Mouse (Mus musculus): ENCODE measurements around the gene Cdc25b. TPM values are rescaled to one million over a fixed set of nuclear protein-coding genes. Genes with fewer than 3 reads are reported as not detected.

Cdc25b gene
- polyA plus RNA-seq, 1 experiment from 2014 or later, result 33.6 TPM

GRCm38 (mm10) chr2:131143007-131143780, 43.6 kb upstream of the Cdc25b start:
- WGBS, result 67% methylated on average over 22 of the region's 22 CpGs
- Histone ChIP-seq H3K9ac (replicated peaks; ENCODE audit: low read depth, low read length) (no peak overlapping the region), H3K27ac (ENCODE audit: low read length) (no peak overlapping the region)

GRCm38 (mm10) chr2:131145121-131145520, 41.6 kb upstream of the Cdc25b start:
- Histone ChIP-seq H3K36me3 (ENCODE audit: control insufficient read depth, insufficient read depth) (peaks cover 16% of the 10 kb centered on the region), H3K4me2 (ENCODE audit: low read length) (no peak overlapping the region), H3K27ac (ENCODE audit: low read length) (no peak overlapping the region), H3K4me3 (replicated peaks; ENCODE audit: low read length) (no peak overlapping the region), H3K4me1 (replicated peaks; ENCODE audit: control insufficient read depth, insufficient read depth, low read length) (no peaks in the 10 kb centered on the region), H3K9me3 (ENCODE audit: control insufficient read depth, low read length) (no peaks in the 10 kb centered on the region), H3K27me3 (replicated peaks; ENCODE audit: control insufficient read depth, insufficient read depth, low read length) (no peaks in the 10 kb centered on the region), H3K9ac (replicated peaks; ENCODE audit: low read depth, low read length) (no peak overlapping the region)
- WGBS, result 73% methylated on average over 13 of the region's 13 CpGs
- ATAC-seq, result no peak

More at GRCm38 (mm10) chr2:131143007-131143780, 43.6 kb upstream of the Cdc25b start:
- Histone ChIP-seq H3K9me3 (ENCODE audit: control insufficient read depth, low read length) (no peaks in the 10 kb centered on the region), H3K4me2 (ENCODE audit: low read length) (no peak overlapping the region), H3K27me3 (replicated peaks; ENCODE audit: control insufficient read depth, insufficient read depth, low read length) (no peaks in the 10 kb centered on the region), H3K4me1 (replicated peaks; ENCODE audit: control insufficient read depth, insufficient read depth, low read length) (no peaks in the 10 kb centered on the region), H3K4me3 (replicated peaks; ENCODE audit: low read length) (no peak overlapping the region), H3K36me3 (ENCODE audit: control insufficient read depth, insufficient read depth) (peaks cover 12% of the 10 kb centered on the region)
- peak; percentile 5; the same call in 1 of the 2 replicates for ATAC-seq

- H3K4me2 ChIP-seq (ENCODE audit: low read length), result no peak overlapping the region
- peaks cover 16% of the 10 kb centered on the region for H3K36me3 ChIP-seq (ENCODE audit: control insufficient read depth, insufficient read depth)
- H3K27ac ChIP-seq (ENCODE audit: low read length), result no peak overlapping the region
- no peak for ATAC-seq
- H3K4me3 ChIP-seq (replicated peaks; ENCODE audit: low read length), result no peak overlapping the region
- no peaks in the 10 kb centered on the region for H3K4me1 ChIP-seq (replicated peaks; ENCODE audit: control insufficient read depth, insufficient read depth, low read length)
- no peaks in the 10 kb centered on the region for H3K9me3 ChIP-seq (ENCODE audit: control insufficient read depth, low read length)
- WGBS, result 95% methylated on average over 2 of the region's 2 CpGs
- no peak overlapping the region for H3K9ac ChIP-seq (replicated peaks; ENCODE audit: low read depth, low read length)
- H3K27me3 ChIP-seq (replicated peaks; ENCODE audit: control insufficient read depth, insufficient read depth, low read length), result no peaks in the 10 kb centered on the region
Observed at GRCm38 (mm10) chr2:131145536-131145935, 41.2 kb upstream of the Cdc25b start.

- no peak for ATAC-seq
Observed at GRCm38 (mm10) chr2:131146193-131147042, 40.3 kb upstream of the Cdc25b start.

GRCm38 (mm10) chr2:131147043-131147365, 39.7 kb upstream of the Cdc25b start:
- Histone ChIP-seq H3K27me3 (replicated peaks; ENCODE audit: control insufficient read depth, insufficient read depth, low read length) (no peaks in the 10 kb centered on the region), H3K9ac (replicated peaks; ENCODE audit: low read depth, low read length) (no peak overlapping the region), H3K27ac (ENCODE audit: low read length) (no peak overlapping the region), H3K4me1 (replicated peaks; ENCODE audit: control insufficient read depth, insufficient read depth, low read length) (no peaks in the 10 kb centered on the region), H3K9me3 (ENCODE audit: control insufficient read depth, low read length) (no peaks in the 10 kb centered on the region), H3K4me2 (ENCODE audit: low read length) (no peak overlapping the region), H3K4me3 (replicated peaks; ENCODE audit: low read length) (no peak overlapping the region), H3K36me3 (ENCODE audit: control insufficient read depth, insufficient read depth) (peaks cover 18% of the 10 kb centered on the region)
- no peak for ATAC-seq
- 91% methylated on average over 8 of the region's 8 CpGs for WGBS

More at GRCm38 (mm10) chr2:131146193-131147042, 40.3 kb upstream of the Cdc25b start:
- Histone ChIP-seq H3K36me3 (ENCODE audit: control insufficient read depth, insufficient read depth) (peaks cover 18% of the 10 kb centered on the region), H3K9ac (replicated peaks; ENCODE audit: low read depth, low read length) (no peak overlapping the region), H3K4me3 (replicated peaks; ENCODE audit: low read length) (no peak overlapping the region), H3K9me3 (ENCODE audit: control insufficient read depth, low read length) (no peaks in the 10 kb centered on the region), H3K4me1 (replicated peaks; ENCODE audit: control insufficient read depth, insufficient read depth, low read length) (no peaks in the 10 kb centered on the region), H3K27ac (ENCODE audit: low read length) (no peak overlapping the region), H3K4me2 (ENCODE audit: low read length) (no peak overlapping the region), H3K27me3 (replicated peaks; ENCODE audit: control insufficient read depth, insufficient read depth, low read length) (no peaks in the 10 kb centered on the region)
- WGBS, result 93% methylated on average over 21 of the region's 21 CpGs

- H3K4me1 ChIP-seq (replicated peaks; ENCODE audit: control insufficient read depth, insufficient read depth, low read length), result no peaks in the 10 kb centered on the region
- 92% methylated on average over 8 of the region's 8 CpGs for WGBS
- no peaks in the 10 kb centered on the region for H3K27me3 ChIP-seq (replicated peaks; ENCODE audit: control insufficient read depth, insufficient read depth, low read length)
- H3K36me3 ChIP-seq (ENCODE audit: control insufficient read depth, insufficient read depth), result peaks cover 23% of the 10 kb centered on the region
- no peaks in the 10 kb centered on the region for H3K9me3 ChIP-seq (ENCODE audit: control insufficient read depth, low read length)
- H3K4me3 ChIP-seq (replicated peaks; ENCODE audit: low read length), result no peak overlapping the region
- no peak overlapping the region for H3K4me2 ChIP-seq (ENCODE audit: low read length)
- H3K27ac ChIP-seq (ENCODE audit: low read length), result no peak overlapping the region
- no peak for ATAC-seq
- H3K9ac ChIP-seq (replicated peaks; ENCODE audit: low read depth, low read length), result no peak overlapping the region
Observed at GRCm38 (mm10) chr2:131148353-131149253, 38.1 kb upstream of the Cdc25b start.

- no peaks in the 10 kb centered on the region for H3K27me3 ChIP-seq (replicated peaks; ENCODE audit: control insufficient read depth, insufficient read depth, low read length)
- H3K27ac ChIP-seq (ENCODE audit: low read length), result no peak overlapping the region
- H3K4me3 ChIP-seq (replicated peaks; ENCODE audit: low read length), result no peak overlapping the region
- no peak overlapping the region for H3K9ac ChIP-seq (replicated peaks; ENCODE audit: low read depth, low read length)
- no peaks in the 10 kb centered on the region for H3K4me1 ChIP-seq (replicated peaks; ENCODE audit: control insufficient read depth, insufficient read depth, low read length)
- no peak for ATAC-seq
- H3K9me3 ChIP-seq (ENCODE audit: control insufficient read depth, low read length), result no peaks in the 10 kb centered on the region
- WGBS, result 99% methylated on average over 3 of the region's 3 CpGs
- peaks cover 23% of the 10 kb centered on the region for H3K36me3 ChIP-seq (ENCODE audit: control insufficient read depth, insufficient read depth)
- no peak overlapping the region for H3K4me2 ChIP-seq (ENCODE audit: low read length)
Observed at GRCm38 (mm10) chr2:131149254-131149578, 37.5 kb upstream of the Cdc25b start.

- Histone ChIP-seq H3K27me3 (replicated peaks; ENCODE audit: control insufficient read depth, insufficient read depth, low read length) (no peaks in the 10 kb centered on the region), H3K4me3 (replicated peaks; ENCODE audit: low read length) (no peak overlapping the region), H3K9ac (replicated peaks; ENCODE audit: low read depth, low read length) (no peak overlapping the region), H3K27ac (ENCODE audit: low read length) (no peak overlapping the region), H3K4me1 (replicated peaks; ENCODE audit: control insufficient read depth, insufficient read depth, low read length) (no peaks in the 10 kb centered on the region; the same call in 1 of the 2 replicates), H3K9me3 (ENCODE audit: control insufficient read depth, low read length) (no peaks in the 10 kb centered on the region), H3K4me2 (ENCODE audit: low read length) (no peak overlapping the region), H3K36me3 (ENCODE audit: control insufficient read depth, insufficient read depth) (peaks cover 19% of the 10 kb centered on the region)
- WGBS, result 96% methylated on average over 7 of the region's 7 CpGs
- no peak for ATAC-seq
Observed at GRCm38 (mm10) chr2:131152166-131152730, 34.5 kb upstream of the Cdc25b start.

Measured in forebrain, embryonic 16.5 days (tissue).